Mouse (Mus musculus) bone marrow macrophage, adult 2 months (primary cell): ENCODE data around the gene Mad1l1.

ENCODE experiments used
- CTCF ChIP-seq: IDR thresholded peaks from 2 replicates; pipeline ENCODE4 v1.5.1; 2012; ENCODE audit warnings: low read depth, mild to moderate bottlenecking, low read length, moderate library complexity
- POLR2A ChIP-seq: IDR thresholded peaks from 2 replicates; pipeline ENCODE4 v1.6.1; 2012; ENCODE audit warnings: mild to moderate bottlenecking, low read depth, low read length, borderline replicate concordance

DNA sequence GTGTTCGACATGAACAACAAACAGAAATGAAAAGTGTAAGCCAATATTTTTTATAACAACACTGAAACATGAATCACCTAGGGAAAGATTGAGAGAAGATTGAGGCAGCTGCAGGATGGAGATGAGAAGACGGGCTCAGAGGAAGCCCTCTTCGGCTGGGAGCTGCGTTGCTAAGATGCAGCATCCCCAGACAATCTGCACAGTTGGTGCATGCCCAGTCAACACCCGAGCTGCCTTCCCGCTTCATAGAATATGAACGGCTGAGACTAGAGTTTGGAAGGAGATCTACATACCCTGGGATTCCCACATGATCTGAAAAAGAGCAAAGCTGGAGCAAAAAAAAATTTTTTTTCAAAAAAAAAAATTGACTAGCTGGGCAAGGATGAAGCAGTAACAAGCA lies 302.6 kb downstream of the Mad1l1 start:
- TF ChIP-seq CTCF (no peak), POLR2A (no peak)
